Mouse (Mus musculus): ENCODE measurements around the gene Ddi2. TPM values are rescaled to one million over a fixed set of nuclear protein-coding genes. Genes with fewer than 3 reads are reported as not detected.

Ddi2 gene
- polyA plus RNA-seq, 1 experiment from 2014 or later = 19.1 TPM

GRCm38 (mm10) chr4:141713598-141714142, 9.5 kb downstream of the Ddi2 start:
- WGBS = 45% methylated on average over 5 of the region's 5 CpGs
- Histone ChIP-seq H3K27ac (ENCODE audit: low read length) (no peak overlapping the region), H3K4me1 (ENCODE audit: insufficient read depth, low read length) (peaks cover 30% of the 10 kb centered on the region), H3K36me3 (ENCODE audit: insufficient read depth, low read length) (peaks cover 40% of the 10 kb centered on the region), H3K27me3 (ENCODE audit: insufficient read depth, low read length) (no peaks in the 10 kb centered on the region), H3K9ac (replicated peaks; ENCODE audit: low read length) (no peak overlapping the region), H3K4me3 (ENCODE audit: low read length) (no peak overlapping the region), H3K9me3 (ENCODE audit: low read length) (no peaks in the 10 kb centered on the region), H3K4me2 (replicated peaks; ENCODE audit: low read depth, low read length) (no peak overlapping the region)
- no peak for ATAC-seq (ENCODE audit: low FRiP score, low TSS enrichment)

GRCm38 (mm10) chr4:141711250-141711649, 12.0 kb downstream of the Ddi2 start:
- H3K27me3 ChIP-seq (ENCODE audit: insufficient read depth, low read length) = no peaks in the 10 kb centered on the region
- H3K36me3 ChIP-seq (ENCODE audit: insufficient read depth, low read length) = peaks cover 64% of the 10 kb centered on the region
- no peak overlapping the region for H3K4me3 ChIP-seq (ENCODE audit: low read length)
- ATAC-seq (ENCODE audit: low FRiP score, low TSS enrichment) = no peak
- H3K4me1 ChIP-seq (ENCODE audit: insufficient read depth, low read length) = peaks cover 30% of the 10 kb centered on the region
- no peak overlapping the region for H3K4me2 ChIP-seq (replicated peaks; ENCODE audit: low read depth, low read length)
- no peak overlapping the region for H3K9ac ChIP-seq (replicated peaks; ENCODE audit: low read length)
- H3K27ac ChIP-seq (ENCODE audit: low read length) = no peak overlapping the region
- H3K9me3 ChIP-seq (ENCODE audit: low read length) = no peaks in the 10 kb centered on the region
- 96% methylated on average over 1 of the region's 1 CpGs for WGBS

- H3K9ac ChIP-seq (replicated peaks; ENCODE audit: low read length) = no peak overlapping the region
- H3K4me2 ChIP-seq (replicated peaks; ENCODE audit: low read depth, low read length) = no peak overlapping the region
- H3K36me3 ChIP-seq (ENCODE audit: insufficient read depth, low read length) = peaks cover 85% of the 10 kb centered on the region
- peaks cover 7% of the 10 kb centered on the region; the same call in 1 of the 2 replicates for H3K4me1 ChIP-seq (ENCODE audit: insufficient read depth, low read length)
- H3K4me3 ChIP-seq (ENCODE audit: low read length) = no peak overlapping the region
- no peak overlapping the region for H3K27ac ChIP-seq (ENCODE audit: low read length)
- no peaks in the 10 kb centered on the region for H3K27me3 ChIP-seq (ENCODE audit: insufficient read depth, low read length)
- WGBS = 95% methylated on average over 2 of the region's 2 CpGs
- ATAC-seq (ENCODE audit: low FRiP score, low TSS enrichment) = no peak
- no peaks in the 10 kb centered on the region for H3K9me3 ChIP-seq (ENCODE audit: low read length)
Observed at GRCm38 (mm10) chr4:141708971-141709370, 14.2 kb downstream of the Ddi2 start.

GRCm38 (mm10) chr4:141708005-141708404, 15.2 kb downstream of the Ddi2 start:
- Histone ChIP-seq H3K9ac (replicated peaks; ENCODE audit: low read length) (no peak overlapping the region), H3K4me1 (ENCODE audit: insufficient read depth, low read length) (no peaks in the 10 kb centered on the region), H3K9me3 (ENCODE audit: low read length) (no peaks in the 10 kb centered on the region), H3K4me2 (replicated peaks; ENCODE audit: low read depth, low read length) (no peak overlapping the region), H3K27ac (ENCODE audit: low read length) (no peak overlapping the region), H3K4me3 (ENCODE audit: low read length) (no peak overlapping the region), H3K27me3 (ENCODE audit: insufficient read depth, low read length) (no peaks in the 10 kb centered on the region), H3K36me3 (ENCODE audit: insufficient read depth, low read length) (peaks cover 85% of the 10 kb centered on the region)
- WGBS = 96% methylated on average over 7 of the region's 7 CpGs
- no peak for ATAC-seq (ENCODE audit: low FRiP score, low TSS enrichment)

- Histone ChIP-seq H3K27ac (ENCODE audit: low read length) (no peak overlapping the region), H3K4me1 (ENCODE audit: insufficient read depth, low read length) (no peaks in the 10 kb centered on the region), H3K4me3 (ENCODE audit: low read length) (no peak overlapping the region), H3K9ac (replicated peaks; ENCODE audit: low read length) (no peak overlapping the region), H3K9me3 (ENCODE audit: low read length) (no peaks in the 10 kb centered on the region), H3K27me3 (ENCODE audit: insufficient read depth, low read length) (no peaks in the 10 kb centered on the region), H3K4me2 (replicated peaks; ENCODE audit: low read depth, low read length) (no peak overlapping the region), H3K36me3 (ENCODE audit: insufficient read depth, low read length) (peaks cover 79% of the 10 kb centered on the region)
- 79% methylated on average over 4 of the region's 4 CpGs for WGBS
- ATAC-seq (ENCODE audit: low FRiP score, low TSS enrichment) = no peak
Observed at GRCm38 (mm10) chr4:141705331-141705730, 17.9 kb downstream of the Ddi2 start.

- Histone ChIP-seq H3K4me1 (ENCODE audit: insufficient read depth, low read length) (no peaks in the 10 kb centered on the region), H3K27me3 (ENCODE audit: insufficient read depth, low read length) (no peaks in the 10 kb centered on the region), H3K9ac (replicated peaks; ENCODE audit: low read length) (no peak overlapping the region), H3K4me3 (ENCODE audit: low read length) (no peak overlapping the region), H3K36me3 (ENCODE audit: insufficient read depth, low read length) (peaks cover 78% of the 10 kb centered on the region), H3K27ac (ENCODE audit: low read length) (no peak overlapping the region), H3K4me2 (replicated peaks; ENCODE audit: low read depth, low read length) (no peak overlapping the region), H3K9me3 (ENCODE audit: low read length) (no peaks in the 10 kb centered on the region)
- 90% methylated on average over 2 of the region's 2 CpGs for WGBS
- no peak for ATAC-seq (ENCODE audit: low FRiP score, low TSS enrichment)
Observed at GRCm38 (mm10) chr4:141704625-141705024, 18.6 kb downstream of the Ddi2 start.

GRCm38 (mm10) chr4:141694719-141695118, 28.5 kb downstream of the Ddi2 start:
- Histone ChIP-seq H3K9ac (replicated peaks; ENCODE audit: low read length) (no peak overlapping the region), H3K4me3 (ENCODE audit: low read length) (no peak overlapping the region), H3K27ac (ENCODE audit: low read length) (no peak overlapping the region), H3K27me3 (ENCODE audit: insufficient read depth, low read length) (no peaks in the 10 kb centered on the region), H3K9me3 (ENCODE audit: low read length) (no peaks in the 10 kb centered on the region), H3K4me1 (ENCODE audit: insufficient read depth, low read length) (no peaks in the 10 kb centered on the region), H3K4me2 (replicated peaks; ENCODE audit: low read depth, low read length) (no peak overlapping the region), H3K36me3 (ENCODE audit: insufficient read depth, low read length) (peaks cover 65% of the 10 kb centered on the region)
- WGBS = 96% methylated on average over 8 of the region's 8 CpGs
- no peak for ATAC-seq (ENCODE audit: low FRiP score, low TSS enrichment)

GRCm38 (mm10) chr4:141688505-141688904, 34.7 kb downstream of the Ddi2 start:
- peaks cover 61% of the 10 kb centered on the region for H3K36me3 ChIP-seq (ENCODE audit: insufficient read depth, low read length)
- no peak overlapping the region for H3K9ac ChIP-seq (replicated peaks; ENCODE audit: low read length)
- WGBS = 93% methylated on average over 8 of the region's 8 CpGs
- no peak overlapping the region for H3K4me3 ChIP-seq (ENCODE audit: low read length)
- no peak overlapping the region for H3K4me2 ChIP-seq (replicated peaks; ENCODE audit: low read depth, low read length)
- no peaks in the 10 kb centered on the region for H3K27me3 ChIP-seq (ENCODE audit: insufficient read depth, low read length)
- H3K9me3 ChIP-seq (ENCODE audit: low read length) = no peaks in the 10 kb centered on the region
- no peak for ATAC-seq (ENCODE audit: low FRiP score, low TSS enrichment)
- no peak overlapping the region for H3K27ac ChIP-seq (ENCODE audit: low read length)
- H3K4me1 ChIP-seq (ENCODE audit: insufficient read depth, low read length) = no peaks in the 10 kb centered on the region

GRCm38 (mm10) chr4:141686525-141686924, 36.7 kb downstream of the Ddi2 start:
- H3K4me2 ChIP-seq (replicated peaks; ENCODE audit: low read depth, low read length) = no peak overlapping the region
- peaks cover 60% of the 10 kb centered on the region for H3K36me3 ChIP-seq (ENCODE audit: insufficient read depth, low read length)
- WGBS = 43% methylated on average over 8 of the region's 8 CpGs
- no peak overlapping the region for H3K9ac ChIP-seq (replicated peaks; ENCODE audit: low read length)
- H3K4me3 ChIP-seq (ENCODE audit: low read length) = no peak overlapping the region
- H3K27me3 ChIP-seq (ENCODE audit: insufficient read depth, low read length) = no peaks in the 10 kb centered on the region
- H3K4me1 ChIP-seq (ENCODE audit: insufficient read depth, low read length) = peaks cover 7% of the 10 kb centered on the region
- peak overlapping the region; percentile 18; the same call in 1 of the 2 replicates for H3K27ac ChIP-seq (ENCODE audit: low read length)
- ATAC-seq (ENCODE audit: low FRiP score, low TSS enrichment) = no peak
- H3K9me3 ChIP-seq (ENCODE audit: low read length) = no peaks in the 10 kb centered on the region

- ATAC-seq (ENCODE audit: low FRiP score, low TSS enrichment) = no peak
- Histone ChIP-seq H3K9me3 (ENCODE audit: low read length) (no peaks in the 10 kb centered on the region), H3K27me3 (ENCODE audit: insufficient read depth, low read length) (no peaks in the 10 kb centered on the region), H3K9ac (replicated peaks; ENCODE audit: low read length) (no peak overlapping the region), H3K27ac (ENCODE audit: low read length) (no peak overlapping the region), H3K4me2 (replicated peaks; ENCODE audit: low read depth, low read length) (no peak overlapping the region), H3K4me3 (ENCODE audit: low read length) (no peak overlapping the region), H3K36me3 (ENCODE audit: insufficient read depth, low read length) (peaks cover 55% of the 10 kb centered on the region), H3K4me1 (ENCODE audit: insufficient read depth, low read length) (peaks cover 7% of the 10 kb centered on the region)
- 65% methylated on average over 3 of the region's 3 CpGs for WGBS
Observed at GRCm38 (mm10) chr4:141686093-141686492, 37.1 kb downstream of the Ddi2 start.

All from kidney, embryonic 16.5 days (tissue).